Mouse (Mus musculus) forebrain, embryonic 15.5 days (tissue): ENCODE measurements around the gene Dnah5. TPM values are rescaled to one million over a fixed set of nuclear protein-coding genes. Genes with fewer than 3 reads are reported as not detected.

ENCODE experiments used
- ATAC-seq: fragments of 200-750 bp; cut with Nextera tagmentation; replicated peaks from 2 replicates; pipeline ENCODE4 v1.8.0; 2017; ENCODE audit warnings: mild to moderate bottlenecking, moderate TSS enrichment, moderate library complexity
- H3K27ac ChIP-seq: fragments of 300-500 bp; sonication (generic); replicated peaks from 2 replicates; pipeline ENCODE4 v1.5.1; 2015; ENCODE audit warnings: mild to moderate bottlenecking, inconsistent platforms
- H3K27me3 ChIP-seq: fragments of 300-500 bp; sonication (generic); 2 replicates; pipeline ENCODE4 v1.6.1; 2015; ENCODE audit warnings: inconsistent platforms
- H3K36me3 ChIP-seq: fragments of 300-500 bp; sonication (generic); 2 replicates; pipeline ENCODE4 v1.6.1; 2015; ENCODE audit warnings: mild to moderate bottlenecking, inconsistent platforms
- H3K4me1 ChIP-seq: fragments of 300-500 bp; sonication (generic); 2 replicates; pipeline ENCODE4 v1.6.1; 2015; ENCODE audit warnings: inconsistent platforms
- H3K4me2 ChIP-seq: fragments of 300-500 bp; sonication (generic); replicated peaks from 2 replicates; pipeline ENCODE4 v1.6.1; 2015; ENCODE audit warnings: mild to moderate bottlenecking, inconsistent platforms
- H3K4me3 ChIP-seq: fragments of 300-500 bp; sonication (generic); 2 replicates; pipeline ENCODE4 v1.5.1; 2015; ENCODE audit warnings: mild to moderate bottlenecking, inconsistent platforms
- H3K9ac ChIP-seq: fragments of 300-500 bp; sonication (generic); replicated peaks from 2 replicates; pipeline ENCODE4 v1.6.1; 2015; ENCODE audit warnings: mild to moderate bottlenecking, inconsistent platforms
- H3K9me3 ChIP-seq: fragments of 300-500 bp; sonication (generic); 2 replicates; pipeline ENCODE4 v1.6.1; 2016; ENCODE audit warnings: inconsistent platforms
- WGBS: fragments of 180-500 bp; shearing (Covaris S2); methylation state at CpG from one replicate; pipeline ENCODE4 v1.1.7; 2015; ENCODE audit warnings: mixed read lengths; 5-methylcytosine and 5-hydroxymethylcytosine counted together
- polyA plus RNA-seq: library from polyadenylated mRNA; unstranded; fragments of >200 nt; fragmentation: Nextera tagmentation; extraction: Ambion mirVana; gene quantifications from 2 replicates; pipeline ENCODE4 v1.2.1, GENCODE M21; 2015

The Dnah5 gene
- polyA plus RNA-seq, result 0.15 and 0.20 TPM in 2 replicates

GRCm38 (mm10) chr15:28203111-28204075 lies at the start of gene Dnah5:
Gene Dnah5, plus strand, starts transcription at chr15:28203752.
- no peak; the same call in 1 of the 2 replicates for ATAC-seq
- Histone ChIP-seq H3K4me2 (no peak within 1 kb of the TSS), H3K9me3 (no peaks in the 10 kb centered on the region), H3K9ac (no peak within 1 kb of the TSS), H3K36me3 (no peaks in the 10 kb centered on the region), H3K27ac (no peak within 1 kb of the TSS), H3K4me1 (0 out of 2 replicates have a peak, but pooled peaks cover 2% of the 10 kb centered on the region), H3K27me3 (peaks cover 13% of the 10 kb centered on the region; the same call in 1 of the 2 replicates), H3K4me3 (no peak within 1 kb of the TSS)
- WGBS, result 44% methylated on average over 20 of the region's 20 CpGs

- H3K27ac ChIP-seq, result no peak overlapping the region
- H3K36me3 ChIP-seq, result no peaks in the 10 kb centered on the region
- peak; percentile 91 for ATAC-seq
- H3K4me3 ChIP-seq, result peak overlapping the region; percentile 46
- WGBS, result 4% methylated on average over 26 of the region's 27 CpGs
- H3K9ac ChIP-seq, result peak overlapping the region; percentile 41; the same call in 1 of the 2 replicates
- peaks cover 22% of the 10 kb centered on the region for H3K4me1 ChIP-seq
- no peaks in the 10 kb centered on the region for H3K9me3 ChIP-seq
- peak overlapping the region; percentile 90 for H3K4me2 ChIP-seq
- H3K27me3 ChIP-seq, result no peaks in the 10 kb centered on the region
These were observed 48.6 kb upstream of the Dnah5 start for GRCm38 (mm10) chr15:28154822-28155501.

GRCm38 (mm10) chr15:28158771-28159489 lies 44.6 kb upstream of the Dnah5 start:
- under 1% methylated on average over 19 of the region's 19 CpGs for WGBS
- ATAC-seq, result peak; percentile 70
- Histone ChIP-seq H3K4me1 (peaks cover 22% of the 10 kb centered on the region), H3K27ac (no peak overlapping the region), H3K4me2 (peak overlapping the region; percentile 73), H3K4me3 (peak overlapping the region; percentile 43), H3K27me3 (no peaks in the 10 kb centered on the region), H3K9ac (peak overlapping the region; percentile 45), H3K36me3 (no peaks in the 10 kb centered on the region), H3K9me3 (no peaks in the 10 kb centered on the region)

GRCm38 (mm10) chr15:28162291-28162690 lies 41.3 kb upstream of the Dnah5 start:
- Histone ChIP-seq H3K4me3 (no peak overlapping the region), H3K9ac (no peak overlapping the region), H3K4me1 (peaks cover 11% of the 10 kb centered on the region), H3K27me3 (no peaks in the 10 kb centered on the region), H3K27ac (no peak overlapping the region), H3K9me3 (no peaks in the 10 kb centered on the region), H3K36me3 (no peaks in the 10 kb centered on the region), H3K4me2 (no peak overlapping the region)
- 86% methylated on average over 2 of the region's 2 CpGs for WGBS
- no peak for ATAC-seq

GRCm38 (mm10) chr15:28165234-28165633 lies 38.3 kb upstream of the Dnah5 start:
- no peaks in the 10 kb centered on the region for H3K27me3 ChIP-seq
- no peaks in the 10 kb centered on the region for H3K9me3 ChIP-seq
- no peaks in the 10 kb centered on the region for H3K4me1 ChIP-seq
- H3K27ac ChIP-seq, result no peak overlapping the region
- WGBS, result 92% methylated on average over 7 of the region's 7 CpGs
- no peak overlapping the region for H3K4me2 ChIP-seq
- ATAC-seq, result no peak
- H3K4me3 ChIP-seq, result no peak overlapping the region
- H3K36me3 ChIP-seq, result no peaks in the 10 kb centered on the region
- no peak overlapping the region for H3K9ac ChIP-seq

- no peak overlapping the region for H3K4me2 ChIP-seq
- H3K4me3 ChIP-seq, result no peak overlapping the region
- H3K9ac ChIP-seq, result no peak overlapping the region
- no peak overlapping the region for H3K27ac ChIP-seq
- no peaks in the 10 kb centered on the region for H3K4me1 ChIP-seq
- no peaks in the 10 kb centered on the region for H3K9me3 ChIP-seq
- H3K27me3 ChIP-seq, result no peaks in the 10 kb centered on the region
- no peaks in the 10 kb centered on the region for H3K36me3 ChIP-seq
- no peak for ATAC-seq
- WGBS, result 89% methylated on average over 6 of the region's 6 CpGs
These were observed 37.5 kb upstream of the Dnah5 start for GRCm38 (mm10) chr15:28166090-28166489.

- no peak overlapping the region for H3K4me3 ChIP-seq
- no peak for ATAC-seq
- H3K4me2 ChIP-seq, result no peak overlapping the region
- no peaks in the 10 kb centered on the region for H3K9me3 ChIP-seq
- no peak overlapping the region for H3K9ac ChIP-seq
- H3K27ac ChIP-seq, result no peak overlapping the region
- H3K36me3 ChIP-seq, result no peaks in the 10 kb centered on the region
- 0 out of 2 replicates have a peak, but pooled peaks cover 2% of the 10 kb centered on the region for H3K4me1 ChIP-seq
- 93% methylated on average over 11 of the region's 11 CpGs for WGBS
- H3K27me3 ChIP-seq, result peaks cover 5% of the 10 kb centered on the region; the same call in 1 of the 2 replicates
These were observed 24.6 kb upstream of the Dnah5 start for GRCm38 (mm10) chr15:28178951-28179350.

GRCm38 (mm10) chr15:28179556-28179955 lies 24.0 kb upstream of the Dnah5 start:
- Histone ChIP-seq H3K27me3 (peaks cover 5% of the 10 kb centered on the region; the same call in 1 of the 2 replicates), H3K9me3 (no peaks in the 10 kb centered on the region), H3K4me1 (0 out of 2 replicates have a peak, but pooled peaks cover 2% of the 10 kb centered on the region), H3K9ac (no peak overlapping the region), H3K4me3 (no peak overlapping the region), H3K27ac (no peak overlapping the region), H3K36me3 (no peaks in the 10 kb centered on the region), H3K4me2 (no peak overlapping the region)
- no peak for ATAC-seq
- WGBS, result 87% methylated on average over 6 of the region's 6 CpGs

- Histone ChIP-seq H3K36me3 (no peaks in the 10 kb centered on the region), H3K9ac (peak overlapping the region; percentile 40), H3K4me3 (peak overlapping the region; percentile 45), H3K4me2 (peak overlapping the region; percentile 67), H3K27ac (no peak overlapping the region), H3K4me1 (0 out of 2 replicates have a peak, but pooled peaks cover 2% of the 10 kb centered on the region), H3K9me3 (no peaks in the 10 kb centered on the region), H3K27me3 (peaks cover 5% of the 10 kb centered on the region; the same call in 1 of the 2 replicates)
- 11% methylated on average over 10 of the region's 10 CpGs for WGBS
- peak; percentile 89 for ATAC-seq
These were observed 21.7 kb upstream of the Dnah5 start for GRCm38 (mm10) chr15:28181862-28182261.

GRCm38 (mm10) chr15:28182567-28182966 lies 21.0 kb upstream of the Dnah5 start:
- H3K36me3 ChIP-seq, result no peaks in the 10 kb centered on the region
- H3K27me3 ChIP-seq, result peaks cover 5% of the 10 kb centered on the region; the same call in 1 of the 2 replicates
- H3K4me2 ChIP-seq, result no peak overlapping the region
- ATAC-seq, result peak; percentile 27; the same call in 1 of the 2 replicates
- H3K4me3 ChIP-seq, result no peak overlapping the region
- H3K27ac ChIP-seq, result no peak overlapping the region
- no peak overlapping the region for H3K9ac ChIP-seq
- WGBS, result 63% methylated on average over 3 of the region's 3 CpGs
- 0 out of 2 replicates have a peak, but pooled peaks cover 2% of the 10 kb centered on the region for H3K4me1 ChIP-seq
- no peaks in the 10 kb centered on the region for H3K9me3 ChIP-seq
